Mouse (Mus musculus) heart, postnatal 36 days (tissue): ENCODE measurements around the gene Fbxl21. TPM values are rescaled to one million over a fixed set of nuclear protein-coding genes. Genes with fewer than 3 reads are reported as not detected.
A peak's percentile ranks its signal among the peaks of the same experiment; 100 is the strongest.

ENCODE experiments used
- DNase-seq, 2 experiments: peaks; one replicate each; pipeline ENCODE4 v3.0.0; 2021 to 2022
- intact Hi-C: fragments of 180-260 bp; cut with DNase I; formaldehyde crosslinking; loops from one replicate; pipeline ENCODE4 v1.15.1; 2025
- total RNA-seq, 2 experiments: library from RNA; stranded (reverse); gene quantifications; 2 replicates each; pipeline ENCODE4 v1.2.3; 2021

Fbxl21 gene
- under 1 TPM; 0.58 to 0.60 TPM for total RNA-seq

GRCm38 (mm10) chr13:56522081-56522820, at the start of gene Fbxl21:
Fbxl21 (plus strand) TSS chr13:56522472.
- intact Hi-C loops = no loop called here
- DNase-seq = peak; percentile 83 to 89

GRCm38 (mm10) chr13:56472661-56473060, 49.6 kb upstream of the Fbxl21 start:
- DNase-seq = no peak
- intact Hi-C loops = no loop called here

- intact Hi-C loops = loop anchor here (1.0 to 5.0 kb wide), 6 partner anchors 82 to 785 kb away; no protein-coding TSS in a partner anchor
- DNase-seq = peak; percentile 35 to 46
These were observed 46.9 kb upstream of the Fbxl21 start for GRCm38 (mm10) chr13:56475363-56475762.

GRCm38 (mm10) chr13:56476790-56477189, 45.5 kb upstream of the Fbxl21 start:
- DNase-seq = no peak
- intact Hi-C loops = loop anchor here (5.0 kb wide), 3 partner anchors 81 to 261 kb away; no protein-coding TSS in a partner anchor

- no peak for DNase-seq
- intact Hi-C loops = loop anchor here (5.0 kb wide), 3 partner anchors 80 to 260 kb away; no protein-coding TSS in a partner anchor
These were observed 45.0 kb upstream of the Fbxl21 start for GRCm38 (mm10) chr13:56477271-56477670.

- intact Hi-C loops = loop anchor here (5.0 kb wide), 3 partner anchors 79 to 259 kb away; no protein-coding TSS in a partner anchor
- DNase-seq = no peak
These were observed 44.2 kb upstream of the Fbxl21 start for GRCm38 (mm10) chr13:56478027-56478426.

GRCm38 (mm10) chr13:56482146-56482545, 40.1 kb upstream of the Fbxl21 start, which contains the start of gene Il9:
Il9 (minus strand) TSS chr13:56482246.
- DNase-seq = no peak
- intact Hi-C loops = no loop called here

- intact Hi-C loops = no loop called here
- no peak for DNase-seq
These were observed 34.3 kb upstream of the Fbxl21 start for GRCm38 (mm10) chr13:56488012-56488411.

GRCm38 (mm10) chr13:56494440-56494839, 27.8 kb upstream of the Fbxl21 start:
- intact Hi-C loops = no loop called here

GRCm38 (mm10) chr13:56500132-56500531, 22.1 kb upstream of the Fbxl21 start:
- intact Hi-C loops = no loop called here
- DNase-seq = no peak

More at GRCm38 (mm10) chr13:56494440-56494839, 27.8 kb upstream of the Fbxl21 start:
- no peak for DNase-seq

GRCm38 (mm10) chr13:56500636-56501035, 21.6 kb upstream of the Fbxl21 start:
- intact Hi-C loops = no loop called here
- no peak for DNase-seq

- intact Hi-C loops = no loop called here
- DNase-seq = no peak
These were observed 20.3 kb upstream of the Fbxl21 start for GRCm38 (mm10) chr13:56501866-56502420.

GRCm38 (mm10) chr13:56506871-56507496, 15.3 kb upstream of the Fbxl21 start:
- intact Hi-C loops = no loop called here
- no peak for DNase-seq

- DNase-seq = no peak
- intact Hi-C loops = no loop called here
These were observed 12.5 kb upstream of the Fbxl21 start for GRCm38 (mm10) chr13:56509796-56510195.

- DNase-seq = no peak
- intact Hi-C loops = no loop called here
These were observed 8.7 kb upstream of the Fbxl21 start for GRCm38 (mm10) chr13:56513595-56513994.

GRCm38 (mm10) chr13:56516311-56516710, 6.0 kb upstream of the Fbxl21 start:
- DNase-seq = no peak
- intact Hi-C loops = no loop called here

- DNase-seq = no peak
- intact Hi-C loops = no loop called here
These were observed 5.5 kb upstream of the Fbxl21 start for GRCm38 (mm10) chr13:56516816-56517215.

GRCm38 (mm10) chr13:56522821-56523167, 522 bp downstream of the Fbxl21 start:
- DNase-seq = no peak
- intact Hi-C loops = no loop called here

GRCm38 (mm10) chr13:56526871-56527270, 4.6 kb downstream of the Fbxl21 start:
- DNase-seq = no peak
- intact Hi-C loops = no loop called here

GRCm38 (mm10) chr13:56527846-56528245, 5.6 kb downstream of the Fbxl21 start:
- intact Hi-C loops = no loop called here
- no peak for DNase-seq

GRCm38 (mm10) chr13:56528281-56528680, 6.0 kb downstream of the Fbxl21 start:
- intact Hi-C loops = no loop called here
- DNase-seq = no peak

- no peak for DNase-seq
- intact Hi-C loops = no loop called here
These were observed 6.8 kb downstream of the Fbxl21 start for GRCm38 (mm10) chr13:56529031-56529430.
